Mouse (Mus musculus) MEL (cell line): ENCODE measurements at regions not wholly inside any gene's neighbourhood (a gene's known extent, or its start where the extent isn't known, plus 50 kb on each side); places are given as distances from the start of the nearest gene placed in this dataset.

Source experiments
- DNase-seq: peaks from one replicate; pipeline ENCODE4 v3.0.0; 2011; ENCODE audit warnings: low read depth, low spot score
- H3K27ac ChIP-seq: 2 replicates; pipeline ENCODE4 v1.5.1; 2012; ENCODE audit warnings: low read depth, mild to moderate bottlenecking, control low read depth, low read length, moderate library complexity; ENCODE audit not compliant: control insufficient read depth
- H3K27me3 ChIP-seq, 2 experiments: fragments of 150-350 bp in 1 of 2; sonication (generic) in 1 of 2; 2 replicates each; pipeline ENCODE4 v1.6.1; 2012; ENCODE audit warnings: low read length in 2 of 2, mild to moderate bottlenecking in 2 of 2, improper control_type of control experiment in 1 of 2, moderate library complexity in 1 of 2; ENCODE audit not compliant: insufficient read depth in 2 of 2, control insufficient read depth in 1 of 2
- H3K36me3 ChIP-seq, 2 experiments: 2 replicates each; pipeline ENCODE4 v1.6.1; 2012 to 2014; ENCODE audit warnings: low read length in 2 of 2, improper control_type of control experiment in 1 of 2, inconsistent platforms in 1 of 2, mild to moderate bottlenecking in 1 of 2; ENCODE audit not compliant: insufficient read depth in 2 of 2, control insufficient read depth in 1 of 2
- H3K4me1 ChIP-seq, 2 experiments: fragments of 150-350 bp in 1 of 2; sonication (generic) in 1 of 2; 2 replicates each; pipeline ENCODE4 v1.6.1; 2012; ENCODE audit warnings: low read length in 2 of 2, improper control_type of control experiment in 1 of 2, mild to moderate bottlenecking in 1 of 2; ENCODE audit not compliant: insufficient read depth in 2 of 2, control insufficient read depth in 1 of 2
- H3K4me3 ChIP-seq, 2 experiments: fragments of 150-350 bp in 1 of 2; sonication (generic) in 1 of 2; 2 replicates each; pipeline ENCODE4 v1.5.1; 2012; ENCODE audit warnings: low read depth in 2 of 2, low read length in 2 of 2, mild to moderate bottlenecking in 2 of 2, moderate library complexity in 2 of 2, control low read depth in 1 of 2, improper control_type of control experiment in 1 of 2; ENCODE audit not compliant: control insufficient read depth in 1 of 2, insufficient read depth in 1 of 2
- H3K79me2 ChIP-seq: 2 replicates; pipeline ENCODE4 v1.6.1; 2012; ENCODE audit warnings: mild to moderate bottlenecking, low read length, moderate library complexity; ENCODE audit not compliant: control insufficient read depth, poor library complexity, insufficient read depth
- H3K9ac ChIP-seq: 2 replicates; pipeline ENCODE4 v1.6.1; 2012; ENCODE audit warnings: low read depth, mild to moderate bottlenecking, control low read depth, low read length, moderate library complexity; ENCODE audit not compliant: control insufficient read depth, poor library complexity, severe bottlenecking
- H3K9me3 ChIP-seq: fragments of 150-350 bp; sonication (generic); replicated peaks from 2 replicates; pipeline ENCODE4 v1.6.1; 2012; ENCODE audit warnings: mild to moderate bottlenecking, low read length, improper control_type of control experiment, moderate library complexity; ENCODE audit not compliant: insufficient read depth
- BHLHE40 ChIP-seq: IDR thresholded peaks from 2 replicates; pipeline ENCODE4 v1.6.1; 2012; ENCODE audit warnings: low read depth, mild to moderate bottlenecking, inconsistent platforms, low read length, improper control_type of control experiment, borderline replicate concordance
- CHD1 ChIP-seq: IDR thresholded peaks from 2 replicates; pipeline ENCODE4 v1.6.1; 2012; ENCODE audit warnings: low read depth, mild to moderate bottlenecking, inconsistent platforms, low read length, improper control_type of control experiment
- CTCF ChIP-seq, 3 experiments: IDR thresholded peaks in 2 of 3; conservative IDR thresholded peaks in 1 of 3; 2 replicates each; pipeline ENCODE4 v1.5.1; 2011 to 2012; ENCODE audit warnings: low read length in 3 of 3, low read depth in 2 of 3, mild to moderate bottlenecking in 2 of 3, improper control_type of control experiment in 1 of 3, inconsistent platforms in 1 of 3, mixed read lengths in 1 of 3, moderate library complexity in 1 of 3; ENCODE audit not compliant: control insufficient read depth in 1 of 3, insufficient read depth in 1 of 3, poor library complexity in 1 of 3, severe bottlenecking in 1 of 3
- E2F4 ChIP-seq: IDR thresholded peaks from 2 replicates; pipeline ENCODE4 v1.6.1; 2011; ENCODE audit warnings: low read depth, low read length, improper control_type of control experiment, borderline replicate concordance
- ELF1 ChIP-seq: IDR thresholded peaks from 2 replicates; pipeline ENCODE4 v1.6.1; 2014; ENCODE audit warnings: low read depth, mild to moderate bottlenecking, inconsistent platforms, low read length, improper control_type of control experiment, moderate library complexity
- ETS1 ChIP-seq: IDR thresholded peaks from 2 replicates; pipeline ENCODE4 v1.6.1; 2012; ENCODE audit warnings: low read depth, mild to moderate bottlenecking, inconsistent platforms, low read length, improper control_type of control experiment, moderate library complexity
- GABPA ChIP-seq: IDR thresholded peaks from 2 replicates; pipeline ENCODE4 v1.6.1; 2012; ENCODE audit warnings: low read depth, mild to moderate bottlenecking, inconsistent platforms, low read length, improper control_type of control experiment, moderate library complexity
- JUND ChIP-seq: IDR thresholded peaks from 2 replicates; pipeline ENCODE4 v1.6.1; 2011; ENCODE audit warnings: low read depth, mild to moderate bottlenecking, improper control_type of control experiment, low read length
- KAT2A ChIP-seq: conservative IDR thresholded peaks from 2 replicates; pipeline ENCODE4 v1.6.1; 2012; ENCODE audit warnings: low read depth, low read length, improper control_type of control experiment, inconsistent platforms
- MAFK ChIP-seq: IDR thresholded peaks from 2 replicates; pipeline ENCODE4 v1.6.1; 2011; ENCODE audit warnings: low read depth, mild to moderate bottlenecking, low read length, improper control_type of control experiment, borderline replicate concordance
- MAX ChIP-seq: IDR thresholded peaks from 2 replicates; pipeline ENCODE4 v1.6.1; 2011; ENCODE audit warnings: low read length, improper control_type of control experiment
- MXI1 ChIP-seq: IDR thresholded peaks from 2 replicates; pipeline ENCODE4 v1.6.1; 2011; ENCODE audit warnings: mild to moderate bottlenecking, low read depth, low read length, improper control_type of control experiment
- MYB ChIP-seq: IDR thresholded peaks from 2 replicates; pipeline ENCODE4 v1.6.1; 2011; ENCODE audit warnings: mild to moderate bottlenecking, low read depth, low read length, improper control_type of control experiment
- MYC ChIP-seq: IDR thresholded peaks from 2 replicates; pipeline ENCODE4 v1.6.1; 2011; ENCODE audit warnings: low read depth, mild to moderate bottlenecking, low read length, improper control_type of control experiment, moderate library complexity
- NELFE ChIP-seq: IDR thresholded peaks from 2 replicates; pipeline ENCODE4 v1.6.1; 2011; ENCODE audit warnings: low read depth, low read length, improper control_type of control experiment
- POLR2A ChIP-seq, 2 experiments: IDR thresholded peaks; 2 replicates each; pipeline ENCODE4 v1.6.1; 2011 to 2012; ENCODE audit warnings: low read length in 2 of 2, mild to moderate bottlenecking in 2 of 2, control low read depth in 1 of 2, improper control_type of control experiment in 1 of 2, low read depth in 1 of 2, moderate library complexity in 1 of 2; ENCODE audit not compliant: control insufficient read depth in 1 of 2, insufficient read depth in 1 of 2, poor library complexity in 1 of 2
- POLR2AphosphoS2 ChIP-seq: IDR thresholded peaks from 2 replicates; pipeline ENCODE4 v1.6.1; 2011; ENCODE audit warnings: low read length, improper control_type of control experiment
- POLR2AphosphoS5 ChIP-seq: IDR thresholded peaks from 2 replicates; pipeline ENCODE4 v1.6.1; 2012; ENCODE audit warnings: low read depth, borderline replicate concordance, mild to moderate bottlenecking, inconsistent platforms, low read length, moderate library complexity, mixed read lengths
- RAD21 ChIP-seq: IDR thresholded peaks from 2 replicates; pipeline ENCODE4 v1.6.1; 2011; ENCODE audit warnings: mild to moderate bottlenecking, low read depth, low read length, improper control_type of control experiment
- TAL1 ChIP-seq: IDR thresholded peaks from 2 replicates; pipeline ENCODE4 v1.6.1; 2012; ENCODE audit warnings: mild to moderate bottlenecking, inconsistent platforms, low read length, moderate library complexity, mixed read lengths
- TBP ChIP-seq: IDR thresholded peaks from 2 replicates; pipeline ENCODE4 v1.8.0; 2011; ENCODE audit warnings: low read depth, low read length, improper control_type of control experiment
- TCF12 ChIP-seq: IDR thresholded peaks from 2 replicates; pipeline ENCODE4 v1.6.1; 2014; ENCODE audit warnings: low read depth, mild to moderate bottlenecking, inconsistent platforms, low read length, improper control_type of control experiment, moderate library complexity
- ZC3H11A ChIP-seq: IDR thresholded peaks from 2 replicates; pipeline ENCODE4 v1.6.1; 2012; ENCODE audit warnings: low read depth, mild to moderate bottlenecking, inconsistent platforms, low read length, improper control_type of control experiment
- ZMIZ1 ChIP-seq: IDR thresholded peaks from 2 replicates; pipeline ENCODE4 v1.6.1; 2012; ENCODE audit warnings: low read depth, mild to moderate bottlenecking, inconsistent platforms, low read length, improper control_type of control experiment, moderate library complexity
- ZNF384 ChIP-seq: IDR thresholded peaks from 2 replicates; pipeline ENCODE4 v1.6.1; 2012; ENCODE audit warnings: low read depth, mild to moderate bottlenecking, inconsistent platforms, low read length, improper control_type of control experiment

GRCm38 (mm10) chr12:58536381-58536992 is 267.4 kb upstream of the Clec14a start:
- Histone ChIP-seq H3K9ac (no peak overlapping the region), H3K4me3 (no peak overlapping the region), H3K79me2 (no peaks in the 10 kb centered on the region), H3K27me3 (no peaks in the 10 kb centered on the region), H3K9me3 (no peaks in the 10 kb centered on the region), H3K36me3 (no peaks in the 10 kb centered on the region), H3K4me1 (no peaks in the 10 kb centered on the region), H3K27ac (no peak overlapping the region)
- TF ChIP-seq POLR2AphosphoS5 (no peak), BHLHE40 (no peak), CTCF (IDR thresholded peaks at IDR 0.05 in 2 of 3, conservative IDR thresholded peaks at IDR 0.05 in 1 of 3; ENCODE audit: control insufficient read depth in 1 of 3, insufficient read depth in 1 of 3, low read depth in 2 of 3, low read length in 3 of 3, poor library complexity in 1 of 3, severe bottlenecking in 1 of 3) (no peak), POLR2A (IDR thresholded peaks at IDR 0.05; ENCODE audit: control insufficient read depth in 1 of 2, insufficient read depth in 1 of 2, low read depth in 1 of 2, low read length in 2 of 2, poor library complexity in 1 of 2) (no peak), POLR2AphosphoS2 (no peak), MXI1 (no peak), MAX (no peak), TCF12 (no peak), JUND (no peak), ELF1 (no peak), GABPA (no peak), ETS1 (no peak), RAD21 (no peak), MYB (no peak), MYC (no peak), ZNF384 (no peak), TBP (no peak), E2F4 (no peak), CHD1 (no peak), ZMIZ1 (no peak)
- no peak for DNase-seq

- no peak for TF ChIP-seq MAX
- no peak for TF ChIP-seq MYC
- no peak for TF ChIP-seq MAFK
- no peak for TF ChIP-seq ETS1
- TF ChIP-seq MYB, result no peak
- no peak for TF ChIP-seq BHLHE40
- no peak for TF ChIP-seq NELFE
- no peak for TF ChIP-seq KAT2A
- no peak for TF ChIP-seq TAL1
- TF ChIP-seq POLR2A (IDR thresholded peaks at IDR 0.05; ENCODE audit: control insufficient read depth in 1 of 2, insufficient read depth in 1 of 2, low read depth in 1 of 2, low read length in 2 of 2, poor library complexity in 1 of 2), result no peak
- no peak for TF ChIP-seq ZC3H11A
- TF ChIP-seq, all 39 proteins: peak for 0
- no peaks in the 10 kb centered on the region for H3K36me3 ChIP-seq
- no peaks in the 10 kb centered on the region for H3K79me2 ChIP-seq
- DNase-seq, result no peak
- no peak overlapping the region for H3K9ac ChIP-seq
- no peaks in the 10 kb centered on the region for H3K4me1 ChIP-seq
- H3K4me3 ChIP-seq, result no peak overlapping the region
- H3K27ac ChIP-seq, result no peak overlapping the region
- H3K9me3 ChIP-seq, result no peaks in the 10 kb centered on the region
- no peaks in the 10 kb centered on the region for H3K27me3 ChIP-seq
Observed at GRCm38 (mm10) chr12:58530306-58530705, 261.2 kb upstream of the Clec14a start.
